Mouse (Mus musculus) layer of hippocampus, adult 11-12 months (tissue): ENCODE data around the gene 9830107B12Rik.
"Not testable (repeated sequence)": the region's sequence is repeated elsewhere in the genome, so short reads cannot be mapped to it uniquely, and the experiment has no call there.

Experiments used
- DNase-seq: peaks from one replicate; pipeline ENCODE4 v3.0.0; 2022; ENCODE audit warnings: low spot score

9830107B12Rik gene

DNA sequence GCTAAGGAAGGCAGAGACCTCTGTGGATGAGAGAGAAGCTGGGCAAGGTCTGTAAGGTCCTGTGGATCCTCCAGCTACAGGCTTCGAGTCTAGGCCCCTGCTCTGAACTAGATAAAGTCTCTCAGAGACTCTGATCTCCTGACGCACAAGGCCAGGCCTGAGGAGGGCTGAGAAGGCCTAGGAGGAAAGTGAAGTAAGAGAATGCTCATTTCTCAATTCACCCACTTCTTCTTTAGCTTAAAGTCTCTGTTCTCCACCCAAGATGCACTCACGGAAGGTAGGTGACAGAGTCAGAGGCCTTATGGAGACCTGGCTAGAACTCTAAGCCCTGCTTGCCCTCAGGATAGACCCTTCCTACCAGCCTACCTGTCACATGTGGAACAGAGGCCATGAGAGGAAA lies at the start of gene 9830107B12Rik:
9830107B12Rik (minus strand) TSS at position 149 of the 400 bp plus-strand sequence.
- DNase-seq, result no peak

DNA sequence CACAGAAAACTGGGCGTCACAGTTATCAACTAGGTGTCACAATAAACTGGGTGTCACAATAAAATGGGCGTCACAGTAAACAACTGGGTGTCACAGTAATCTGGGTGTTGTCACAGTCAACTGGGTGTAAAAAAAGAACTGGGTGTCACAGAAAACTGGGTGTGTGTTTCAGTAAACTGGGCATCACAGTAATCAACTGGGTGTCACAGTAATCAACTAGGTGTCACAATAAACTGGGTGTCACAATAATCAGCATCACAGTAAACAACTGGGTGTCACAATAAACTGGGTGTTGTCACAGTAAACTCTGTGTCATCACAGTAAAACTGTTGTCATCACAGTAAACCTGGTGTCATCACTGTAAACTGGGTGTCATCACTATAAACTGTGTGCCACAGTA lies 46.3 kb upstream of the 9830107B12Rik start:
- DNase-seq, result no peak

DNA sequence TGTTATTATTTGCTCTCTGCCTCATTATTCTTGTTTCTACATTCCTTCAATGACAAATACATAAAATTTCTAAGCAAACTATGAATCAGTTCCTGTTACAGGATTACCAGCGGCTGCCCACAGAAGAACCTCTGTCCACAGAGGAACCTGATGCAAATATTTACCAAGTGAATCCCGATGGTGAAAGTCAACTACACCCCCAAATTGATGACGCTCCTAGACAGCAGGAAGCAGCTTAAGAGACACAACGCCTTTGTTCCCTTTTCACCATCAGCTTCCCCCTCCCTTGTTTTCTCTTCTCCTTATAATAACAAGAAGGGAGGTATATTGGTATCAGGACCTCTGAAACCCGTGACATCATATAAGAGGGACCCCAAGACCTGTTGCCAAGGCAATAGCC lies 39.2 kb upstream of the 9830107B12Rik start:
- DNase-seq, result no peak

DNA sequence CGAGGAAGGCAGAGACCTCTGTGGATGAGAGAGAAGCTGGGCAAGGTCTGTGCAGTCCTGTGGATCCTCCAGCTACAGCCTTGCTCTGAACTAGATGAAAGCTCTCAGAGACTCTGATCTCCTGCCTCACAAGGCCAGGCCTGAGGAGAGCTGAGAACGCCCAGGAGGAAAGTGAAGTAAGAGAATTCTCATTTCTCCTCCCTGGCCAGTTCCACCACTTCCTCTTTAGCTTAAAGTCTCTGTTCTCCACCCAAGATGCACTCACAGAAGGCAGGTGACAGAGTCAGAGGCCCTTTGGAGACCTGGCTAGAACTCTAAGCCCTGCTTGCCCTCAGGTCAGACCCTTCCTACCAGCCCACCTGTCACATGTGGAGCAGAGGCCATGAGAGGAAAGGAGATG lies 21.0 kb upstream of the 9830107B12Rik start, which contains the start of gene A530064D06Rik:
A530064D06Rik (minus strand) TSS at position 173 of the 400 bp plus-strand sequence.
- DNase-seq, result not testable (repeated sequence)

DNA sequence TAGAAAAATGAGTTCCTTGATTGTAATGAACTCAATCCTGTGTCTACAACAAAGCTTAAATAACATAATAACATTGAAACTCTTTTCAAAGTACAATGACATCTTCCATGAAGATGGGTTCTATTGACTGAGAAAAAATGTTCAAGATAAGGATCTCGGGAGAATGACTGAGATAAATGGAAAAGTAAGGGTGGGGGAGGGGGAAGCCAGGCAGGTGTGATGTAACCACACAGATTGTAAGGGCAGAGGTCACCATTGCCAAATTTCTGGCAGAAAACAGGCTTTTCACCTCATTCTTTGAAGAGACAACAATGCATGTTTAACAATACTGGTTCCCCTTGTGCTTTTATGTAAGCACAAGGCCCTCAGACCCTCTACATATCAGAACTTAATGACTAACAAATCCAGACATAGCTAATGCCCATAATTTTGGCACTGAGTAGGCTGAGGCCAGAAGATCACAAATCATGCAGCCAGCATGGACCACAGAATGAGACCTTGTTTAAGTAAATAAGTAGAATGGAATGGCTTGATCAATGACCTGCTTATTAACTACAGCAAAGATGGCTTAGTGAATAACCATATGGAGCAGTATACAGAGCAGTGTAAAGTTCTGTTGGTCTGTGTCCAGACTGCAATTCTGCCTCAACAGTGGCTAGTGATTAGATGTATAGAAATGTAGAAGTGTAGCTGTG lies 11.5 kb upstream of the 9830107B12Rik start:
- no peak for DNase-seq

DNA sequence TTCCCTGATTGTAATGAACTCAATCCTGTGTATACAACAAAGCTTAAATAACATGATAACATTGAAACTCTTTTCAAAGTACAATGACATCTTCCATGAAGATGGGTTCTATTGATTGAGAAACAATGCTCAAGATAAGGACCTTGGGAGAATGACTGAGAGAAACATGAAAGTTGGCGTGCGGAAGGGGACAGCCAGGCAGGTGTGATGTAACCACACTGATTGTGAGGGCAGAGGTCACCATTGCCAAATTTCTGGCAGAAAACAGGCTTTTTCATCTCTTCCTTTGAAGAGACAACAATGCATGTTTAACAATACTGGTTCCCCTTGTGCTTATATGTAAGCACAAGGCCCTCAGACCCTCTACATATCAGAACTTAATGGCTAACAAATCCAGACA lies 13.3 kb downstream of the 9830107B12Rik start:
- no peak for DNase-seq

DNA sequence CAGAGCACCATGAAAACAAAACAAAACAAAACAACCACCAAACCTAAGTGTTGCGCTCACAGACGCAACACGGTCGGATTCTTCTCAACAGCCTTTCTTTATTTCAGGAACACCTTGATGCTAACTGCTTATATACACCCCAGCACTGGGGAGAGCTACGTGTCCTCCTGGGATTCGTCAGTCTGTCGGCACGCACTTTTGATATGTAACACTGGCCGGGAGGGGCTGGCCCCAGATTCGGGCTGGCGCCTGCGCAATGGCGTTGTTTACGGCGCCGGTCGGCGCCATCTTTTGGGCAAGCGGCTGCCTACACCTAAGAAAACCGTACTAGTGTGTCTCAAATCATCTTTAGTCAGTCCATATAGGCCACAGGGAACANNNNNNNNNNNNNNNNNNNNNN lies 25.6 kb downstream of the 9830107B12Rik start:
- DNase-seq, result no peak

DNA sequence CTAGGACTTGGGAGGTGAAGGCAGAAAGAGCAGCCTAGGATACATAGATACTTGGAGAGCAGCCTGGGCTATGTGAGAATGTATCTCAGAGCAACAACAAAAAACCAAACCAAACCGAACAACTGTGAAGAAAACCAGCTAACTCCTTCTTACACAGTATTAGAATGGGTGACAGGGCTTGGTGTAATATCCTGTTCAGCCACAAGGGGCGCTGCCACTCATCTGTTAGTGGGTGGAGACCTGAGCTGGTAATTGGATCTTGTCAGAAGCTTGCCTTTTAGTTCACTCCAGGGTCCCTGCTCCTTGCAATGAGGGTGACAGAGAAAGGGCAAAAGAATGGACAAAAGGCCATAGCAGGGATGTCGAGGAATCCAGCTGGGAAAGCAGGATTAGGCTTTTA lies 26.4 kb downstream of the 9830107B12Rik start:
- DNase-seq, result peak; percentile 80

GRCm38 (mm10) chr17:48118570-48118969 lies 27.5 kb downstream of the 9830107B12Rik start:
- no peak for DNase-seq

- peak; percentile 42 for DNase-seq
Measured at GRCm38 (mm10) chr17:48110547-48111287, 35.4 kb downstream of the 9830107B12Rik start.

GRCm38 (mm10) chr17:48108520-48108919 lies 37.5 kb downstream of the 9830107B12Rik start:
- no peak for DNase-seq

DNA sequence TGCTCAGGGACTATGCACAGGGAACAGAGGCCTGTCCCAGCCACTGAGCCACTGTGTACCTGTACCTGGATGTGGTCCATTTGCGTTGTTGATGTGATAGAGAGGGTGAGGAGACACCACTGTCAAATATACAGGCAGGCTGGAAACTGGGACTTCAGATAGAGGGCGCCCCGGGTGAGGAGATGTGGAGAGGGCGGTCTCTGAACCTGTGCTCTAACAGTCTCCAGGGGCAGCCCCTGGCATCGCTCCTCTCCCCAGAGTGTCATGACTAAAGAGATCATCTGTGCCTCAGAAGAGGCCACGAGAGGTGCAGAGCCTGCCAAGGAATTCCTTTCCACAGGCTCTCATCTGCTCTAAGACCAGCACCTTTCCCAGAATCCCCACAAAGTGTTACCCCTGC lies 38.2 kb downstream of the 9830107B12Rik start:
- no peak for DNase-seq

DNA sequence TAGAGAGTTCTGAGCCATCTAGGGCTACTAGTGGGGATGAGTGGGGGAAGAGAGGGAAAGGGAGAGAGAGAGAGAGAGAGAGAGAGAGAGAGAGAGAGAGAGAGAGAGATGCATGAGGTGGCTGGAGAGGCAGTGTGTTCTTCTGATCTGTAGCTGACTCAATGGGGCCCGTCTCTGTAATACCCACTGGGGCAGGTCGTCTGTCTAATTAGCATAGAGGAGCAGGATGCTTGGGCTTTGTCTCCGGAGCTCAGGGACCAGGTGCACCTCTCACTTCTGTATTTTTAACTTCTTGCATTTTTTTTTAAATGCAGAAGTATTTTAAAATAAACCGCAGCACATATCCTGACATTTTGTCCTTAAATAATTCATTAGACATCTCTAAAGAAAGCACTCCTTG lies 38.7 kb downstream of the 9830107B12Rik start:
- no peak for DNase-seq

GRCm38 (mm10) chr17:48100441-48101417 lies 45.3 kb downstream of the 9830107B12Rik start:
- peak; percentile 84 for DNase-seq

DNA sequence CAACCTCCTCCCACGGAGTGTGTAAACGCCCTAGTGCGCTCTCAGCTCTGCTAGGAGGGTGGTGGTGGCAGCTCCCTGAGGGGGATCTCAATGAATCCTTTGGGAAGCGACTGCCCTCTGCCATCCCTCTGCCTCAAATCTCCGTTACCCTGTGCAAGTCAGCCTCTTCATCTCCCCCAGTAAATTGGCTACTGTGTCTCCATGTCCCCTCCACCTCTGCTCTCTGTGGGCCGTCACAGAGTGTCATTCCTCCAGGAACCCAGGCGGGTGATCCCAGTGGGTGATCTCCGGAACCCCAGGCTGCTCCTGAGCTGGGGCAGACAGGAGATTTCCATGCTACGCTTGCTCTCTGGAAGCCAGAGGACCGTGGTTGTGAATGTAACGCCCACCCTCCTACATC lies 46.8 kb downstream of the 9830107B12Rik start:
- DNase-seq, result no peak

- DNase-seq, result no peak
Measured at GRCm38 (mm10) chr17:48098528-48098890, 47.6 kb downstream of the 9830107B12Rik start.

DNA sequence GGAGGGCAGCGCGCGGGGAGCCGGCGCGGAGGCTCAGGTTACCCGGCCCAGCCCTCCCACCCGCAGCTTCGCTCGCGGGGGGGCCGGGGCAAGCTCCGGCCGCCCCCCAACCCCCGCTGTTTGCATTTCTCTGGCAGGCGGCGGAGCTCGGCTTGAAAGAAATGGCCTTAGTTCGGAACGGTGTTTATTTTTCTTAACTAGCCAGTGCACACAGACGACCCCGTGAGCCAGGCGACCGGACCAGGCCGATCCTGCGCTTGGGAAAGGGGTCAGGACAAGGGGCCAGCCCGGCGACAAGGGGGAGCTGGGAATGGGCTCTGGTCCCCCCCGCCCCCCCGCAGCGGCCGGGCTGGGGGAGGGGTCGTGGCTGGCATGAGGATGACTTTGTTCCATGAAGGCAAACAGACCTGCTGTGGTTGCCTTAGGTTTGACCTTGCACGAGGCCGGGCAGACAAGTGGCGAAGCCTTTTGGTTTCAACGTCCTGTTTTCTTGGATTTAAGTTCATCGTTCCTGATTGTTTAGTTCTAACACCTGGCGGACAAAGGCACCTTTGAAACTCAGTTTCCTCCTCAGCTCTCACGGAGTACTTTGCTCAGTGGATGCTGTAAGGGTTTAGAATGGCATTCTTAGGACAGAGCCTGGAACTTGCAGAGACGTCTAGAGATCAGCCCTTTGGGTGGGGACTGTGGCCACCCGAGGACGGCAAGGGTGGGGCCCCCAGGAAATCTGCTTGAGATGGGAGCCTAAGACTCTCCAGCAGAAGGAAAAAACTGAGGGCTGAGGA lies 48.1 kb downstream of the 9830107B12Rik start:
- DNase-seq, result no peak

GRCm38 (mm10) chr17:48097011-48097742 lies 48.9 kb downstream of the 9830107B12Rik start:
- DNase-seq, result peak; percentile 26

DNA sequence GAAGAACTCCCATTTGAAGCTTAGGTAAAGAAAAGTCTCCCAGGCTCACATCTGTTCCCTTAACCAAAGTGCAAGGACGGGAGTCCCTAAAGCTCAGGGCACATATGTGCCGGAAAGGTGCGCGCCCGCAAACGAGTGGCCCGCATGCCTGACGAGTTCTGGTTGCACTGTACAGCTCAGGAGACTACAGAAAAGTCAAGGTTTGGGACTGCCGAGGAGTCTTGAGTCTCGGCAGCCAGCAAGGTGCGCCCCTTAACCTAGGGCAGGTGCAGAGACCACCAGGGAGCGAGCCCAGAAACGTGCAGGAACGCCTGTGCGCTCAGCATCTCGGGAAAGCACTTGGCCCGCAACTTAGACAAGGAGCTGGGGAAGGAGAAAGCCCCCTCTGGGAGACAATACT lies 49.7 kb downstream of the 9830107B12Rik start:
- no peak for DNase-seq

DNA sequence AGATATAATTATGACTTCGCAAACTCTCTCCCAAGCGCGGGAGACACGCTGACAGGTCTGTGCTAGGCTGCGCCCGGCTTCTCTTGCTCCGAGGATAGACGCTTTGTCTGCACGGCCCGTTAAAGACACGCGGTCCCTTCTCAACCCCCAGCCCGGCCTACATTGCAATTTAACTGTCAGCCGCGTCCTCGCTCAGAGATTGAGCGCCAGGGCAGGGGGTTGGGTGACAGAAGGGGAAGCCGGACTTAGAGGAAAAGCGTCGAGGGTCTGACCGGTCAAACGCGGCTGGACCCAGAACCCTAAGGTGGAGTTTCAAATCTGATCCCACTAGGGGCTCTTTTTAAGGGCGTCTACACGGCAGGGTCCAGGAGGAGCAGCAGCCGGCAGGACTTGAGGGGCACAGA lies 50.3 kb downstream of the 9830107B12Rik start:
- no peak for DNase-seq
